In the genomic region with DNA sequence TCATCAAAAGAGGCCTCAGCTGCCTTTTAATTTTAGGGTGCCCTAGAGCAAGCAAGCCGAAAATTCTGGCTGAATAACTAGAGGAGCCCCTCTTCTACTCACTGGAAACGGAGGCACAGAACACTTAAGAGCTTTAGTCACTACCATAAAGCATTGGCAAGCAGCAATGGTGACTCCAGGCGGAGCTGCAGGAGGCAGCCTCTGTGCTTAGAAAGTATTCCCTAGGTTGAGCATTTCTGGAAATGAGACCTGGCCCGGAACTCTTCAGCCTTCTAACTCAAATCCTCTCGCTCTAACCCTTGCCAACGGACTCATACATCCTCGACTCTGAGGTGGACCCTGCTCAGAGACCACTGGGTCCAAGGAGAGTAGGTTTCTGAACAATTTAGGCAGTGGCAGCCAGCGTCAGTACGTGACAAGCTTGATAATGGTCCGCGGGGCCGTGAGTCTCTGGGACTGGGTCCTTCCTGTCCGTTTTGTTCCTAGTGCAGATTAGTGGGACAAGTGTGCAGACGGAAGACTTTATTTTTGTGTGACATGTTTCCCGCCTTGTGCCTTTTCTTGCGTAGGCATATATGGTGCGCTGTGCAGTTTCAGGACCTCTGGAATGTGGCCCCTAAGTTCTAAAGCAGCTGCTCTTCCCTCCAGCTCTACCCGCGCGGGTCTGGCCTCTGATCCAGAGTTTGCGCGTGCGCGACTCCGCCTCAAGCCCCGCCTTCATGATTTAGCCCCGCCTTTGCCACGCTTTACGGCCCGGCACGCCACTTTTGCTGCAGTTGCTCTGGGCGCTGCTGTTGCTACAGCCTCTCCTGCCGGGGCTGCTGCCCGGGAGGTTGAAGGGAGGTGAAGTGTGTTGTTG, we compare ENCODE assay signal across 7 mouse cellular contexts. TPM values are rescaled to one million over a fixed set of nuclear protein-coding genes. Genes with fewer than 3 reads are reported as not detected.
DNase-seq lines count a peak whose midpoint lies in the region; ATAC-seq lines count a peak whose summit lies in the region.

A gene (plus strand): TSS at position 733 of the 859 bp plus-strand sequence.

- no peaks in the 10 kb centered on the region for H3K36me3 ChIP-seq in embryonic facial prominence, embryonic 11.5 days (replicated peaks; ENCODE audit: control insufficient read depth, insufficient read depth, low read depth, low read length)
- H3K36me3 ChIP-seq in limb, embryonic 11.5 days (ENCODE audit: control insufficient read depth, insufficient read depth, low read length): no peaks in the 10 kb centered on the region
- H3K36me3 ChIP-seq in midbrain, embryonic 14.5 days (ENCODE audit: control insufficient read depth, insufficient read depth, low read length): no peaks in the 10 kb centered on the region

- ATAC-seq in embryonic facial prominence, embryonic 11.5 days (replicated peaks; ENCODE audit: insufficient number of reproducible peaks, low FRiP score, low TSS enrichment, low read depth): peak; percentile 95
- ATAC-seq in limb, embryonic 11.5 days (ENCODE audit: insufficient number of reproducible peaks, low FRiP score, low TSS enrichment, low read depth): peak; percentile 93
- ATAC-seq in midbrain, embryonic 14.5 days (ENCODE audit: low FRiP score, low TSS enrichment): peak; percentile 97

- H3K9me3 ChIP-seq in embryonic facial prominence, embryonic 11.5 days (replicated peaks; ENCODE audit: control insufficient read depth, low read length): no peaks in the 10 kb centered on the region
- H3K9me3 ChIP-seq in limb, embryonic 11.5 days (ENCODE audit: control insufficient read depth, low read length): no peaks in the 10 kb centered on the region
- no peaks in the 10 kb centered on the region for H3K9me3 ChIP-seq in midbrain, embryonic 14.5 days (ENCODE audit: control insufficient read depth, low read length)

- H3K4me2 ChIP-seq in embryonic facial prominence, embryonic 11.5 days (ENCODE audit: low read depth, low read length): peak within 1 kb of the TSS; percentile 57
- peak within 1 kb of the TSS; percentile 83 for H3K4me2 ChIP-seq in limb, embryonic 11.5 days (ENCODE audit: low read depth, severe bottlenecking)
- peak within 1 kb of the TSS; percentile 84 for H3K4me2 ChIP-seq in midbrain, embryonic 14.5 days (ENCODE audit: low read length)

- 0 out of 2 replicates have a peak within 1 kb of the TSS, but pooled peaks have one; percentile 32 for H3K27ac ChIP-seq in embryonic facial prominence, embryonic 11.5 days (replicated peaks; ENCODE audit: low read depth, low read length)
- H3K27ac ChIP-seq in limb, embryonic 11.5 days (replicated peaks; ENCODE audit: low read depth, low read length): peak within 1 kb of the TSS; percentile 68
- H3K27ac ChIP-seq in midbrain, embryonic 14.5 days (replicated peaks; ENCODE audit: low read depth, low read length): peak within 1 kb of the TSS; percentile 82

- 0 out of 2 replicates have a peak, but pooled peaks cover 4% of the 10 kb centered on the region for H3K4me1 ChIP-seq in embryonic facial prominence, embryonic 11.5 days (ENCODE audit: control insufficient read depth, insufficient read depth, low read length)
- peaks cover 8% of the 10 kb centered on the region for H3K4me1 ChIP-seq in limb, embryonic 11.5 days (ENCODE audit: control insufficient read depth, insufficient read depth, low read length)
- peaks cover 15% of the 10 kb centered on the region for H3K4me1 ChIP-seq in midbrain, embryonic 14.5 days (ENCODE audit: control insufficient read depth, insufficient read depth, low read length)

- H3K9ac ChIP-seq in embryonic facial prominence, embryonic 11.5 days (replicated peaks; ENCODE audit: low read length): peak within 1 kb of the TSS; percentile 73
- H3K9ac ChIP-seq in limb, embryonic 11.5 days (ENCODE audit: low read length): peak within 1 kb of the TSS; percentile 89
- peak within 1 kb of the TSS; percentile 88 for H3K9ac ChIP-seq in midbrain, embryonic 14.5 days (replicated peaks; ENCODE audit: low read length)

- WGBS in embryonic facial prominence, embryonic 11.5 days: 3% methylated on average over 34 of the region's 34 CpGs
- 3% methylated on average over 34 of the region's 34 CpGs for WGBS in limb, embryonic 11.5 days
- 2% methylated on average over 34 of the region's 34 CpGs for WGBS in midbrain, embryonic 14.5 days

- H3K4me3 ChIP-seq in embryonic facial prominence, embryonic 11.5 days (ENCODE audit: low read depth, low read length): peak within 1 kb of the TSS; percentile 87
- peak within 1 kb of the TSS; percentile 98 for H3K4me3 ChIP-seq in limb, embryonic 11.5 days (ENCODE audit: low read depth, low read length)
- peak within 1 kb of the TSS; percentile 91 for H3K4me3 ChIP-seq in midbrain, embryonic 14.5 days (replicated peaks; ENCODE audit: low read depth, low read length)

- no peaks in the 10 kb centered on the region for H3K27me3 ChIP-seq in embryonic facial prominence, embryonic 11.5 days (ENCODE audit: control insufficient read depth, insufficient read depth, low read length)
- H3K27me3 ChIP-seq in limb, embryonic 11.5 days (ENCODE audit: control insufficient read depth, insufficient read depth, low read length): no peaks in the 10 kb centered on the region
- H3K27me3 ChIP-seq in midbrain, embryonic 14.5 days (ENCODE audit: control insufficient read depth, insufficient read depth, low read length): no peaks in the 10 kb centered on the region

- peak; percentile 98 for DNase-seq in adrenal gland, postnatal 14 days
- DNase-seq in embryonic facial prominence, embryonic 11.5 days (ENCODE audit: low spot score): peak; percentile 97
- peak; percentile 99 for DNase-seq in heart, adult 11 months
- DNase-seq in kidney, adult 18-20 months: peak; percentile 96
- peak; percentile 97 for DNase-seq in limb, embryonic 11.5 days (ENCODE audit: low spot score)
- DNase-seq in midbrain, embryonic 14.5 days: peak; percentile 98
- peak; percentile 89 to 96 for DNase-seq in spleen, adult 18-20 months

RNA-seq across cellular contexts. Expression of the gene that starts here (rescaled TPM):
- 34.9 and 38.7 TPM in 2 replicates for total RNA-seq in adrenal gland, postnatal 14 days (2021)
- 30.8 and 31.5 TPM in 2 replicates for polyA plus RNA-seq in embryonic facial prominence, embryonic 11.5 days (2014; fragmentation: Nextera tagmentation; extraction: Ambion mirVana)
- 29.9 and 32.5 TPM in 2 replicates for polyA plus RNA-seq in limb, embryonic 11.5 days (2014; fragmentation: Nextera tagmentation; extraction: Ambion mirVana)
- 38.7 and 39.9 TPM in 2 replicates for polyA plus RNA-seq in midbrain, embryonic 14.5 days (2014; fragmentation: Nextera tagmentation; extraction: Ambion mirVana)

Comparison
In these comparisons a context has a peak if more than half of its experiments do, and no peak if none do; other contexts are left out.
1. Peak in every context shown above with its lines: DNase-seq, ATAC-seq, H3K4me3 ChIP-seq and H3K27ac ChIP-seq.
2. H3K27ac ChIP-seq: peak in every context shown above with its lines; median percentile 82 in midbrain, embryonic 14.5 days; 68 in limb, embryonic 11.5 days; 32 in embryonic facial prominence, embryonic 11.5 days.